ENCODE assay signal across 21 mouse cellular contexts in genomic region chr8:72899321-72899720, GRCm38 (mm10).
DNase-seq lines count a peak whose midpoint lies in the region; ATAC-seq lines count a peak whose summit lies in the region.
"Had no signal": no experiment of that assay in that cellular context is flagged by ENCODE, and none has a peak within 500 bp of the region (broad histone marks: within the 10 kb centered on the region; RNA-seq: fewer than 3 reads in every experiment).

No protein-coding gene starts in this region.

- 95% methylated on average over 3 of the region's 3 CpGs for WGBS in forebrain, embryonic 16.5 days
- WGBS in embryonic facial prominence, embryonic 10.5 days: 93% methylated on average over 3 of the region's 3 CpGs

- no peaks in the 10 kb centered on the region for H3K36me3 ChIP-seq in forebrain, embryonic 16.5 days (ENCODE audit: control insufficient read depth, insufficient read depth)
- H3K36me3 ChIP-seq in embryonic facial prominence, embryonic 10.5 days (replicated peaks): no peaks in the 10 kb centered on the region
- H3K36me3 ChIP-seq: G1E had no signal

- no peak overlapping the region for H3K9ac ChIP-seq in forebrain, embryonic 16.5 days (replicated peaks; ENCODE audit: low read depth, low read length)

- H3K4me3 ChIP-seq in forebrain, embryonic 16.5 days (replicated peaks; ENCODE audit: low read length): no peak overlapping the region
- no peak overlapping the region for H3K4me3 ChIP-seq in embryonic facial prominence, embryonic 10.5 days

- H3K27ac ChIP-seq in forebrain, embryonic 16.5 days (ENCODE audit: low read length): no peak overlapping the region
- H3K27ac ChIP-seq in embryonic facial prominence, embryonic 10.5 days (replicated peaks): no peak overlapping the region

- ATAC-seq in forebrain, embryonic 16.5 days: no peak
- ATAC-seq: activated CD4-positive, CD25-positive, alpha-beta regulatory T cell, adult 4 months; CD4-positive, CD25-positive, alpha-beta regulatory T cell, adult 4 months; Patski had no signal

- no peaks in the 10 kb centered on the region for H3K9me3 ChIP-seq in forebrain, embryonic 16.5 days (ENCODE audit: control insufficient read depth, low read length)
- H3K9me3 ChIP-seq in embryonic facial prominence, embryonic 10.5 days: no peaks in the 10 kb centered on the region
- H3K9me3 ChIP-seq: G1E had no signal

- DNase-seq in MN1 (ENCODE audit: low spot score): peak; percentile 18
- DNase-seq in fat pad, adult 2 months (ENCODE audit: extremely low read depth, low read depth, low spot score): peak; percentile 68
- peak; percentile 58 for DNase-seq in gonadal fat pad, adult 2 months (ENCODE audit: low read depth)
- DNase-seq in urinary bladder, postnatal 14 days (ENCODE audit: low spot score): no peak
- DNase-seq in embryonic facial prominence, embryonic 10.5 days (ENCODE audit: low spot score): no peak
- DNase-seq: adrenal gland, adult 2 months; adrenal gland, adult 8-10 months; adrenal gland, postnatal 10 days; adrenal gland, postnatal 14 days; adrenal gland, postnatal 25 days; adrenal gland, postnatal 36 days; B cell, adult 2 months; cerebellum, adult 11 months; cerebellum, adult 11-12 months; cerebellum, adult 18-20 months; cerebellum, adult 2 months had no signal

- no peak overlapping the region for H3K4me2 ChIP-seq in forebrain, embryonic 16.5 days (ENCODE audit: low read length)

- H3K4me1 ChIP-seq in forebrain, embryonic 16.5 days (replicated peaks; ENCODE audit: control insufficient read depth, insufficient read depth, low read length): no peaks in the 10 kb centered on the region
- no peaks in the 10 kb centered on the region for H3K4me1 ChIP-seq in embryonic facial prominence, embryonic 10.5 days

- no peaks in the 10 kb centered on the region for H3K27me3 ChIP-seq in forebrain, embryonic 16.5 days (replicated peaks; ENCODE audit: control insufficient read depth, insufficient read depth, low read length)
- no peaks in the 10 kb centered on the region for H3K27me3 ChIP-seq in embryonic facial prominence, embryonic 10.5 days (replicated peaks; ENCODE audit: low read depth, poor library complexity, severe bottlenecking)
- H3K27me3 ChIP-seq: Patski had no signal

Comparison
In these comparisons a context has a peak if more than half of its experiments do, and no peak if none do; other contexts are left out.
1. DNase-seq: peak in MN1 (single experiment), fat pad, adult 2 months (single experiment) and gonadal fat pad, adult 2 months (single experiment); none in urinary bladder, postnatal 14 days (single experiment) and embryonic facial prominence, embryonic 10.5 days (single experiment).